Mouse (Mus musculus) thymus, adult 2 months (tissue): ENCODE results near the gene Gm47955. TPM values are rescaled to one million over a fixed set of nuclear protein-coding genes. Genes with fewer than 3 reads are reported as not detected.
A peak's percentile ranks its signal among the peaks of the same experiment; 100 is the strongest.
"Not testable (repeated sequence)": the region's sequence is repeated elsewhere in the genome, so short reads cannot be mapped to it uniquely, and the experiment has no call there.

Source experiments
- DNase-seq: peaks from one replicate; pipeline ENCODE4 v3.0.0; 2021
- H3K27ac ChIP-seq: fragments of 200-500 bp; 2 replicates; pipeline ENCODE4 v1.5.1; 2012; ENCODE audit warnings: low read length, control low read depth; ENCODE audit not compliant: control insufficient read depth, insufficient read depth
- H3K27me3 ChIP-seq: fragments of 200-500 bp; 2 replicates; pipeline ENCODE4 v1.6.1; 2012; ENCODE audit warnings: mild to moderate bottlenecking, low read length, moderate library complexity, mixed read lengths; ENCODE audit not compliant: control insufficient read depth, insufficient read depth
- H3K36me3 ChIP-seq: fragments of 200-500 bp; 2 replicates; pipeline ENCODE4 v1.6.1; 2012; ENCODE audit warnings: mild to moderate bottlenecking, low read length, moderate library complexity; ENCODE audit not compliant: control insufficient read depth, insufficient read depth
- H3K4me1 ChIP-seq: fragments of 200-500 bp; replicated peaks from 2 replicates; pipeline ENCODE4 v1.6.1; 2012; ENCODE audit warnings: low read length; ENCODE audit not compliant: control insufficient read depth, insufficient read depth
- H3K4me3 ChIP-seq: fragments of 200-500 bp; 2 replicates; pipeline ENCODE4 v1.5.1; 2012; ENCODE audit warnings: mild to moderate bottlenecking, low read length, control low read depth, moderate library complexity; ENCODE audit not compliant: control insufficient read depth, insufficient read depth
- CTCF ChIP-seq: fragments of 200-500 bp; IDR thresholded peaks from 2 replicates; pipeline ENCODE4 v1.5.1; 2012; ENCODE audit warnings: mild to moderate bottlenecking, control low read depth, low read length, moderate library complexity, borderline replicate concordance; ENCODE audit not compliant: control insufficient read depth, poor library complexity, insufficient read depth; ENCODE audit errors: extremely low read depth
- POLR2A ChIP-seq: fragments of 200-500 bp; IDR thresholded peaks from 2 replicates; pipeline ENCODE4 v1.6.1; 2012; ENCODE audit warnings: mild to moderate bottlenecking, low read length, control low read depth, moderate library complexity; ENCODE audit not compliant: control insufficient read depth, poor library complexity, insufficient read depth; ENCODE audit errors: extremely low read depth
- WGBS: fragments of 180-500 bp; shearing (Covaris S2); methylation state at CpG from one replicate; pipeline ENCODE4 v1.1.7; 2018; 5-methylcytosine and 5-hydroxymethylcytosine counted together
- polyA plus RNA-seq: library from polyadenylated mRNA; depleted of rRNA; stranded (reverse); fragments of >200 nt; gene quantifications from 2 replicates; pipeline ENCODE4 v1.2.3, GENCODE M21; 2012

Gm47955 gene
- polyA plus RNA-seq, 1 experiment: not detected

DNA sequence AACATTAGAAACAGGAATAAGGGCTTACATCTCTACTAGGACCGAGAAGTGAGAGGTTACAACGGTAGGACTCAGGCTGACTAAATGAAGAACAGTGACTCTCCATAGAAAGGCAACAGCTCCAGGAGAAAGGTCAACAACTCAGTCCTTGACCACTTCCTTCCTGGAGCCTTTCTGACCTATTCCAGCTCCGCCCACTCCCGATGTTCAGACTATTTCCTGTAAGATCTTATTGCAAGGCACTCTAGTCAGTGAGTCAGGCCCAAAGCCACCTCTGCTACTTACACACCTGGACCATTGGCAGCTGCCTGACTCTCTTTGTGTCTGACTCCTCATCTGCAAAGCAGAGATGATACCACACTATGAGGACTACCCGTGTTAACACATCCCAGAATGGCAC lies 15.7 kb downstream of the Gm47955 start:
- Histone ChIP-seq H3K4me1 (peaks cover 8% of the 10 kb centered on the region), H3K27me3 (no peaks in the 10 kb centered on the region), H3K27ac (no peak overlapping the region), H3K36me3 (no peaks in the 10 kb centered on the region), H3K4me3 (no peak overlapping the region)
- DNase-seq: no peak
- 53% methylated on average over 5 of the region's 5 CpGs for WGBS
- TF ChIP-seq POLR2A (no peak), CTCF (no peak)

DNA sequence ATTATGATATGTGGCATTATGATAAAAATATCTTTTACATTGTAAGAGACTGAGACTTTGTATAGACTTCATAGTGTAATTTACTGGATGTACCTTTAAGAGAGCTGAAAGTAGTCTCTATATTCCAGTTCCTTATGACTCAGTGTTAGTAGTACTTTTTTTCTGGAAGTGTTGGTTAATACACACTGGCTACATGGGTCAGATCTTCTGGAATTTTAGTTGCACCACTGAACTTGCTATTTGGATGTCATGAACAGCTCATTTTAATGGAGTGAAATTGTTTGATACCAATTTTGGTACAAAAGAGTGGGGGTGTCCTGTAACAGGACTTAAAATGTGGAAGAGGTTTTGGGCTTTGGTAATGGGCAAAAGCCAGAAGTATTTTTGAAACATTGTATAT lies 17.8 kb downstream of the Gm47955 start:
- TF ChIP-seq CTCF (no peak), POLR2A (no peak)
- DNase-seq: no peak
- H3K36me3 ChIP-seq: no peaks in the 10 kb centered on the region
- peaks cover 8% of the 10 kb centered on the region for H3K4me1 ChIP-seq
- H3K4me3 ChIP-seq: no peak overlapping the region
- no peaks in the 10 kb centered on the region for H3K27me3 ChIP-seq
- H3K27ac ChIP-seq: no peak overlapping the region

DNA sequence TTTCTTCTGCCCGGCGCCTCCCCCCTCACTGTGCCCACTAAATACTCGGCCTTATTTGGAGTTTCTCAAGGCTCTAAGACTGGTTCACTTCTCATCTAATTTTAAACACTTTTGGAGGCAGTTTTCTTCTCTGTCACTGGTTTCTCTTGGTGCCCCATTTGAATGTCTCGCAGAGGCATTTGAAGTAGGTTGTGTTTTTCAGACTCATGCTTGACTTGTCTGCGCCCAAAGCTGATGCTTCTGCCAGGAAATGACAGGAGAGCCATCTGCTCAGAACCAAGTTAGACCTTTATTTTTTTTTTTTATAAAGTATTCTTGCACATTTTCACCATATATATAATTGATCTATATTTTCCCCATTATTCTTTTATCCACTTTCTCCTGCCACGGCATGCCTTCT lies 26.7 kb downstream of the Gm47955 start:
- Histone ChIP-seq H3K4me3 (no peak overlapping the region), H3K4me1 (no peaks in the 10 kb centered on the region), H3K36me3 (no peaks in the 10 kb centered on the region), H3K27me3 (no peaks in the 10 kb centered on the region), H3K27ac (no peak overlapping the region)
- TF ChIP-seq POLR2A: no peak
- no peak for TF ChIP-seq CTCF
- no peak for DNase-seq
- 90% methylated on average over 6 of the region's 6 CpGs for WGBS

DNA sequence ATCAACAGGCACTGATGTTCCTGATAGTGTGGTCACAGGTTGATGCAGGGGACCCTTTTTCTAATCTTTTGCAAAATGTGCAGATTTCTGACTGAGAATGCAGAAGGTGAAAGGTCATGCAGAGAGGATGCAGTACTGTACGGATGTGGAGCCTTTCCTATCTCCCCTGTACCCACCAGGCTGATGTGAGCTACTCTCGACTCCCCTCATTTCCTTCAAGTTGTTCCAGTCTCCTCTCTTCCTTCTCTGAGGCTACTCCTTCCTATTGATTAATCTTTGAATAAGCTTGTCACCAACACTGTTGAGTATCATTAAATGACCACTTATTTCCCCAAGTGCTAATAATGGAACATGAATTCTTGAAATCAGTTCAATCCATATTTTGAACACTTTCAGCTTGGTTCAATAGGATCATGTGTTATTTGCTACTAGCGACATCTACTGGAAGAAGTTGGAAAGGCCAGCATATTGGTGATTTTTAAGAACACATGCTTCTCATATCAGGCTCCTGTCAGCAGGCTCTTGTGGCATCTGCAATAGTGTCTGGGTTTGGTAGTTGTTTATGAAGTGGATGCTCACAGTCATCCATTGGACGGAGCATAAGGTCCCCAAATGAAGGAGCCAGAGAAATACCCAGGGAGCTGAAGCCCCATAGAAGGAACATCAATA lies 27.6 kb downstream of the Gm47955 start:
- TF ChIP-seq POLR2A: no peak
- DNase-seq: peak; percentile 42
- H3K4me3 ChIP-seq: no peak overlapping the region
- no peaks in the 10 kb centered on the region for H3K27me3 ChIP-seq
- no peaks in the 10 kb centered on the region for H3K36me3 ChIP-seq
- WGBS: 34% methylated on average over 4 of the region's 4 CpGs
- no peak overlapping the region for H3K27ac ChIP-seq
- H3K4me1 ChIP-seq: no peaks in the 10 kb centered on the region

DNA sequence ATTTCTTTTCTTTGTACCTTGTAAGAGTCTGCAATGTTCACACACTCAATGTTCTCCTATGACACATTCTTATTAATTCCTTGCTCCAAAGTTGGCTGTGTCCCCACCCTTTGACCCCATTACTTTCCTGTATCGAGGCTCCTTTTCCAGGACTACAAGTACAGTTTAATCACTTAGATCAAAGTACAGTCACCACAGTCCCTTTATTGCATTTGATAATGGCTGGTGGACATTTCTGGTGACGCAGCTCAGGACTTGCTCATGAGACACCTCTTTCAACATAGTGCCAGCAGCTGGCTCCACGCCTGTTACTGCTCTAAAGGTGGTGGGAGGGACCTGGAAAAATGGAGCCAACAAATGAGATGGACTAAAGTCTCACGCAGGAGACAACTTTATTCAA lies 31.0 kb downstream of the Gm47955 start:
- 88% methylated on average over 4 of the region's 4 CpGs for WGBS
- no peak for TF ChIP-seq POLR2A
- no peak for TF ChIP-seq CTCF
- Histone ChIP-seq H3K27me3 (no peaks in the 10 kb centered on the region), H3K36me3 (no peaks in the 10 kb centered on the region), H3K27ac (no peak overlapping the region), H3K4me3 (no peak overlapping the region), H3K4me1 (no peaks in the 10 kb centered on the region)
- DNase-seq: no peak

DNA sequence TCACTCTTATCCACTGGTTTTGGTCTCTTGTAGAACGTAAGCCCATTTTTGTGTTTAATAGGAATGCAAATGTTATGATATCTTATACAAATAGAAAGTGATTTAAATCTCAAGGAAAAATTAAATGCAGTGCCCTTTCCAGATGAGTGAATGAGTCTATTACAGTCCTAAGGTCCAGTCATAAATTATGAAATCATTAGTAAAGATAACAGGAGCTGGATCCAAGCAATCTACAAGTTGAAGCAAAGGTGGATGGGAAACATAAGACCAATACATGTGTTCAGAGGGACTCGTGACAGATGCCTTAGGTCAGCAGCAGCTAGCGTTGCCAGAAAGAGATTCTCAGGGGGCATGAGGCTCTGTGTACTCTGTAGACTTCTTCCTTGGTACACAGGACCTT lies 31.5 kb downstream of the Gm47955 start:
- Histone ChIP-seq H3K4me1 (no peaks in the 10 kb centered on the region), H3K36me3 (no peaks in the 10 kb centered on the region), H3K27me3 (no peaks in the 10 kb centered on the region), H3K4me3 (no peak overlapping the region), H3K27ac (no peak overlapping the region)
- DNase-seq: no peak
- 89% methylated on average over 3 of the region's 3 CpGs for WGBS
- no peak for TF ChIP-seq POLR2A
- TF ChIP-seq CTCF: no peak

DNA sequence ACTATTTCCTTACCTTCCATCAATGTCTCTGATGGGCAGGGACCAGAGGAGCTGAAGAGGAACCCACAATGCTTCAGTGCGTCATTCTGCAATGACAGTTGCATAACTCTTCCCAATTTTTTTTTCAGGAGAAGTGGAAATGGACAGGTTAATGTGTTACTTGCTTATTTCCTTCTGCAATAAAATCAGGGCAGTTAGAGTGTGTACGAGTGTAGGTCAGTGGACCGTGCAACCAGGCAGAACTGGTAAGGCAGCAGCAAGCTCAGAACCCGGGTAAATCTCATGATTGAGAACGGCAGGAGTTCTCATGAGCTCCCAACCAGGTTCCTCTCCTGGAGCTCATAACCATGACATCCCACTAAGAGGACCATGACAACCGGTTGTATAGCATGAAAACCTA lies 32.0 kb downstream of the Gm47955 start:
- no peaks in the 10 kb centered on the region for H3K36me3 ChIP-seq
- no peak overlapping the region for H3K4me3 ChIP-seq
- TF ChIP-seq POLR2A: no peak
- TF ChIP-seq CTCF: no peak
- 92% methylated on average over 6 of the region's 6 CpGs for WGBS
- no peaks in the 10 kb centered on the region for H3K4me1 ChIP-seq
- no peaks in the 10 kb centered on the region for H3K27me3 ChIP-seq
- no peak for DNase-seq
- no peak overlapping the region for H3K27ac ChIP-seq

DNA sequence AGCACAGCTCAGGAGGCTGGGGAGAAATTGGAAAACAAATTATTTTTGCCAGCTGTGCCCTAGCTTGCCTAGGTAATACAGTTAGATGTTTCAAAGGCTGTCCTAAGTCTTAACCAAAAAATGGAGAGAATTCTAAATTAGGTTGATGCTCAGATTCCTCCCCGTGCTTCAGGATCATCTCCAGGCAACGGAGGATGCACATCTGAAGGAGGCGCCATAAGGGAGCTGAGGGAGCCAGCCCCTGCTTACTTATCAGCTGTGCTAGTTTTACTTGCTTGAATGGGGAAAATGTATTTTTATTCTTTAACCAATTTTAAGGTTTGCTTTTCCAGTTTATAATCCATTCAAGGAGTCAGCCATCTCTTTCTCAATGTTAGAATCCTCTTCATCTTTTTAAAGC lies 33.9 kb downstream of the Gm47955 start:
- WGBS: 93% methylated on average over 3 of the region's 3 CpGs
- Histone ChIP-seq H3K27ac (no peak overlapping the region), H3K4me3 (no peak overlapping the region), H3K4me1 (no peaks in the 10 kb centered on the region), H3K27me3 (no peaks in the 10 kb centered on the region), H3K36me3 (no peaks in the 10 kb centered on the region)
- no peak for DNase-seq
- TF ChIP-seq CTCF: no peak
- no peak for TF ChIP-seq POLR2A

DNA sequence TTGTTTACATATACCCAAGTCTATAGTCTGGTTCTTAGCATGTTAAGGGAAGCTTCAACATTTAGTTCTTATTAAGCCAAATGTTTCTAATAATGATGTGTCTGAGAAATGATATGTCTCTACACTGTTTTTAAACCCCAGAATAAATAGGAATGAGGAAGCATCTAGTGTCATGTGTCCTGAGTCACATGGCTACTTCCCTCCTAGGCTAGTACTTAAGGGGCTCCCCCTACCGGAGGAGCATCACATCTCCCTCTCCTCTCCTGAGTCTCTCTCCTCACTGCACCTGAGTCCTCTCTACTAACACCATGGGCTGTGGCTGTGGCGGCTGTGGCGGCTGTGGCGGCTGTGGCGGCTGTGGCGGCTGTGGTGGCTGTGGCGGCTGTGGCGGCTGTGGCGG lies 40.2 kb downstream of the Gm47955 start, which contains the start of gene Gm47959:
Gm47959 (plus strand) TSS at position 243 of the 400 bp plus-strand sequence.
- not testable (repeated sequence) for H3K27me3 ChIP-seq, H3K27ac ChIP-seq, DNase-seq, H3K4me3 ChIP-seq, H3K36me3 ChIP-seq, H3K4me1 ChIP-seq
- WGBS: 96% methylated on average over 9 of the region's 9 CpGs
